8 mouse cellular contexts compared by ENCODE assay signal in genomic region chr7:126565693-126566092, GRCm38 (mm10). TPM values are rescaled to one million over a fixed set of nuclear protein-coding genes. Genes with fewer than 3 reads are reported as not detected.
DNase-seq lines count a peak whose midpoint lies in the region; ATAC-seq and TF ChIP-seq lines count a peak whose summit lies in the region.

No protein-coding gene starts in this region.

- under 1% methylated on average over 28 of the region's 28 CpGs for WGBS in lung, adult 2 months
- WGBS in forebrain, embryonic 12.5 days = 2% methylated on average over 27 of the region's 28 CpGs
- WGBS in limb, embryonic 14.5 days = 1% methylated on average over 21 of the region's 28 CpGs
- WGBS in neural tube, embryonic 15.5 days = 3% methylated on average over 24 of the region's 28 CpGs

- H3K27me3 ChIP-seq in forebrain, embryonic 12.5 days = no peaks in the 10 kb centered on the region
- H3K27me3 ChIP-seq in limb, embryonic 14.5 days (ENCODE audit: control insufficient read depth, insufficient read depth, low read length) = no peaks in the 10 kb centered on the region
- H3K27me3 ChIP-seq in neural tube, embryonic 15.5 days (replicated peaks) = no peaks in the 10 kb centered on the region

- H3K9ac ChIP-seq in forebrain, embryonic 12.5 days = peak overlapping the region; percentile 90
- peak overlapping the region; percentile 81 for H3K9ac ChIP-seq in limb, embryonic 14.5 days (ENCODE audit: low read depth, low read length, severe bottlenecking)
- H3K9ac ChIP-seq in neural tube, embryonic 15.5 days (replicated peaks) = peak overlapping the region; percentile 78

- H3K4me3 ChIP-seq in lung, adult 2 months (replicated peaks; ENCODE audit: extremely low read depth, low read depth, low read length) = peak overlapping the region; percentile 98
- peak overlapping the region; percentile 97 for H3K4me3 ChIP-seq in forebrain, embryonic 12.5 days (replicated peaks)
- peak overlapping the region; percentile 97 for H3K4me3 ChIP-seq in limb, embryonic 14.5 days (replicated peaks; ENCODE audit: low read length)
- H3K4me3 ChIP-seq in neural tube, embryonic 15.5 days (replicated peaks) = peak overlapping the region; percentile 96

- no peaks in the 10 kb centered on the region for H3K4me1 ChIP-seq in lung, adult 2 months (ENCODE audit: control insufficient read depth, insufficient read depth, low read length)
- peaks cover 9% of the 10 kb centered on the region; the same call in 1 of the 2 replicates for H3K4me1 ChIP-seq in forebrain, embryonic 12.5 days
- no peaks in the 10 kb centered on the region; the same call in 1 of the 2 replicates for H3K4me1 ChIP-seq in limb, embryonic 14.5 days (ENCODE audit: control insufficient read depth, insufficient read depth, low read length)
- peaks cover 9% of the 10 kb centered on the region for H3K4me1 ChIP-seq in neural tube, embryonic 15.5 days

- no peak for TF ChIP-seq POLR2A in lung, adult 2 months (IDR thresholded peaks at IDR 0.05; ENCODE audit: borderline replicate concordance, extremely low read depth, low read depth, low read length)
- no peak for TF ChIP-seq POLR2A in limb, embryonic 14.5 days (IDR thresholded peaks at IDR 0.05; ENCODE audit: borderline replicate concordance, extremely low read depth, insufficient read depth, insufficient read length)

- peaks cover 40% of the 10 kb centered on the region for H3K36me3 ChIP-seq in forebrain, embryonic 12.5 days (replicated peaks)
- H3K36me3 ChIP-seq in limb, embryonic 14.5 days (ENCODE audit: control insufficient read depth, insufficient read depth, low read length) = peaks cover 40% of the 10 kb centered on the region
- peaks cover 40% of the 10 kb centered on the region for H3K36me3 ChIP-seq in neural tube, embryonic 15.5 days

- H3K4me2 ChIP-seq in forebrain, embryonic 12.5 days = peak overlapping the region; percentile 81
- H3K4me2 ChIP-seq in limb, embryonic 14.5 days (replicated peaks; ENCODE audit: low read depth, low read length, severe bottlenecking) = peak overlapping the region; percentile 68
- H3K4me2 ChIP-seq in neural tube, embryonic 15.5 days = peak overlapping the region; percentile 80

- ATAC-seq in forebrain, embryonic 12.5 days (ENCODE audit: low FRiP score) = 0 out of 2 replicates have a peak, but pooled peaks have one; percentile 20
- ATAC-seq in limb, embryonic 14.5 days (ENCODE audit: low FRiP score, low read depth) = peak; percentile 8; the same call in 1 of the 2 replicates
- ATAC-seq in neural tube, embryonic 15.5 days (ENCODE audit: low FRiP score) = peak; percentile 50; the same call in 1 of the 2 replicates

- no peaks in the 10 kb centered on the region for H3K9me3 ChIP-seq in forebrain, embryonic 12.5 days
- H3K9me3 ChIP-seq in limb, embryonic 14.5 days (ENCODE audit: control insufficient read depth, low read length) = no peaks in the 10 kb centered on the region
- H3K9me3 ChIP-seq in neural tube, embryonic 15.5 days (replicated peaks) = no peaks in the 10 kb centered on the region

- peak overlapping the region; percentile 67; the same call in 1 of the 2 replicates for H3K27ac ChIP-seq in forebrain, embryonic 12.5 days
- peak overlapping the region; percentile 77 for H3K27ac ChIP-seq in limb, embryonic 14.5 days (replicated peaks; ENCODE audit: low read depth, low read length)
- H3K27ac ChIP-seq in neural tube, embryonic 15.5 days (replicated peaks) = peak overlapping the region; percentile 79

- DNase-seq in lung, adult 2 months = no peak
- DNase-seq in lung, postnatal 25 days (ENCODE audit: low spot score) = no peak
- DNase-seq in adipocyte (ENCODE audit: low spot score) = peak; percentile 63
- DNase-seq in limb, embryonic 14.5 days (ENCODE audit: low spot score) = peak; percentile 42
- no peak for DNase-seq in layer of hippocampus, adult 18-20 months (ENCODE audit: low spot score in 2 of 2)
- DNase-seq in spleen, postnatal 14 days (ENCODE audit: low spot score in 2 of 2) = no peak

- TF ChIP-seq CTCF in lung, adult 2 months (IDR thresholded peaks at IDR 0.05; ENCODE audit: insufficient read depth, low read length) = no peak

RNA-seq across cellular contexts. Expression of gene Eif3c, which starts 0.5 kb away (rescaled TPM):
- polyA plus RNA-seq in lung, adult 2 months (2012; rRNA removed) = 71.6 and 83.9 TPM in 2 replicates
- 213 and 225 TPM in 2 replicates for polyA plus RNA-seq in forebrain, embryonic 12.5 days (2016; fragmentation: Nextera tagmentation; extraction: Ambion mirVana)
- polyA plus RNA-seq in limb, embryonic 14.5 days (2012; rRNA removed) = 107 and 115 TPM in 2 replicates
- polyA plus RNA-seq in limb, embryonic 14.5 days (2014; fragmentation: Nextera tagmentation; extraction: Ambion mirVana) = 169 and 171 TPM in 2 replicates
- polyA plus RNA-seq in neural tube, embryonic 15.5 days (2015; fragmentation: Nextera tagmentation; extraction: Ambion mirVana) = 178 and 194 TPM in 2 replicates
- total RNA-seq in layer of hippocampus, adult 18-20 months (2021) = 100 to 1,000 TPM; 180 to 184 TPM

RNA-seq across cellular contexts. Expression of gene Apobr, which starts 19.0 kb away (rescaled TPM):
- 17.6 and 18.1 TPM in 2 replicates for polyA plus RNA-seq in lung, adult 2 months (2012; rRNA removed)
- polyA plus RNA-seq in forebrain, embryonic 12.5 days (2016; fragmentation: Nextera tagmentation; extraction: Ambion mirVana) = 0.31 and 0.52 TPM in 2 replicates
- polyA plus RNA-seq in limb, embryonic 14.5 days (2012; rRNA removed) = 0.96 and 1.0 TPM in 2 replicates
- 1.1 and 1.5 TPM in 2 replicates for polyA plus RNA-seq in limb, embryonic 14.5 days (2014; fragmentation: Nextera tagmentation; extraction: Ambion mirVana)
- polyA plus RNA-seq in neural tube, embryonic 15.5 days (2015; fragmentation: Nextera tagmentation; extraction: Ambion mirVana) = 0.22 and 1.3 TPM in 2 replicates
- under 1 TPM; 0.62 to 0.94 TPM for total RNA-seq in layer of hippocampus, adult 18-20 months (2021)

RNA-seq across cellular contexts. Expression of gene Cln3, which starts 19.9 kb away (rescaled TPM):
- 63.8 and 104 TPM in 2 replicates for polyA plus RNA-seq in lung, adult 2 months (2012; rRNA removed)
- polyA plus RNA-seq in forebrain, embryonic 12.5 days (2016; fragmentation: Nextera tagmentation; extraction: Ambion mirVana) = 27.5 and 32.7 TPM in 2 replicates
- polyA plus RNA-seq in limb, embryonic 14.5 days (2012; rRNA removed) = 55.4 and 81.7 TPM in 2 replicates
- 34.6 and 35.5 TPM in 2 replicates for polyA plus RNA-seq in limb, embryonic 14.5 days (2014; fragmentation: Nextera tagmentation; extraction: Ambion mirVana)
- polyA plus RNA-seq in neural tube, embryonic 15.5 days (2015; fragmentation: Nextera tagmentation; extraction: Ambion mirVana) = 32.6 and 32.7 TPM in 2 replicates
- 10 to 100 TPM; 27.5 to 32.1 TPM for total RNA-seq in layer of hippocampus, adult 18-20 months (2021)

RNA-seq across cellular contexts. Expression of gene Il27, which starts 29.0 kb away (rescaled TPM):
- 0.43 and 0.79 TPM in 2 replicates for polyA plus RNA-seq in lung, adult 2 months (2012; rRNA removed)
- not detected in 2 replicates for polyA plus RNA-seq in forebrain, embryonic 12.5 days (2016; fragmentation: Nextera tagmentation; extraction: Ambion mirVana)
- not detected in 2 replicates for polyA plus RNA-seq in limb, embryonic 14.5 days (2012; rRNA removed)
- not detected in 2 replicates for polyA plus RNA-seq in limb, embryonic 14.5 days (2014; fragmentation: Nextera tagmentation; extraction: Ambion mirVana)
- polyA plus RNA-seq in neural tube, embryonic 15.5 days (2015; fragmentation: Nextera tagmentation; extraction: Ambion mirVana) = not detected in 2 replicates
- total RNA-seq in layer of hippocampus, adult 18-20 months (2021) = not detected

Comparison
In these comparisons a context has a peak if more than half of its experiments do, and no peak if none do; other contexts are left out.
1. DNase-seq: peak in adipocyte (single experiment) and limb, embryonic 14.5 days (single experiment); none in lung, adult 2 months (single experiment), lung, postnatal 25 days (single experiment), layer of hippocampus, adult 18-20 months (0 of 2) and spleen, postnatal 14 days (0 of 2).
2. Peak in every context shown above with its lines, with median percentiles within 50 percentile points of each other: H3K4me3 ChIP-seq, ATAC-seq, H3K27ac ChIP-seq, H3K4me2 ChIP-seq and H3K9ac ChIP-seq.